Mouse (Mus musculus) heart, embryonic 11.5 days (tissue): Measurements from ENCODE around the gene Gtf3c1. TPM values are rescaled to one million over a fixed set of nuclear protein-coding genes. Genes with fewer than 3 reads are reported as not detected.

ENCODE experiments used
- ATAC-seq: fragments of 200-750 bp; cut with Nextera tagmentation; replicated peaks from 2 replicates; pipeline ENCODE4 v1.8.0; 2017; ENCODE audit warnings: moderate library complexity; ENCODE audit not compliant: insufficient number of reproducible peaks, low FRiP score, low TSS enrichment
- H3K27ac ChIP-seq: fragments of 300-500 bp; sonication (generic); 2 replicates; pipeline ENCODE4 v1.5.1; 2014; ENCODE audit warnings: mild to moderate bottlenecking, low read depth, low read length
- H3K27me3 ChIP-seq: fragments of 300-500 bp; sonication (generic); 2 replicates; pipeline ENCODE4 v1.6.1; 2014; ENCODE audit warnings: mild to moderate bottlenecking, low read length, mixed read lengths; ENCODE audit not compliant: control insufficient read depth, insufficient read depth
- H3K36me3 ChIP-seq: fragments of 300-500 bp; sonication (generic); 2 replicates; pipeline ENCODE4 v1.6.1; 2014; ENCODE audit warnings: mild to moderate bottlenecking, low read length, moderate library complexity, mixed read lengths; ENCODE audit not compliant: control insufficient read depth, insufficient read depth
- H3K4me1 ChIP-seq: fragments of 300-500 bp; sonication (generic); 2 replicates; pipeline ENCODE4 v1.6.1; 2014; ENCODE audit warnings: low read length; ENCODE audit not compliant: control insufficient read depth, insufficient read depth
- H3K4me2 ChIP-seq: fragments of 300-500 bp; sonication (generic); 2 replicates; pipeline ENCODE4 v1.6.1; 2014; ENCODE audit warnings: mild to moderate bottlenecking, moderate library complexity
- H3K4me3 ChIP-seq: fragments of 300-500 bp; sonication (generic); 2 replicates; pipeline ENCODE4 v1.5.1; 2014; ENCODE audit warnings: low read depth, low read length
- H3K9ac ChIP-seq: fragments of 300-500 bp; sonication (generic); 2 replicates; pipeline ENCODE4 v1.6.1; 2014; ENCODE audit warnings: mild to moderate bottlenecking, low read depth, low read length, moderate library complexity
- H3K9me3 ChIP-seq: fragments of 300-500 bp; sonication (generic); replicated peaks from 2 replicates; pipeline ENCODE4 v1.6.1; 2016; ENCODE audit warnings: low read length; ENCODE audit not compliant: control insufficient read depth
- WGBS: fragments of 180-500 bp; shearing (Covaris S2); extraction: QIAGEN DNeasy Blood & Tissue Kit; methylation state at CpG from one replicate; pipeline ENCODE4 v1.1.7; 2014; ENCODE audit not compliant: insufficient replicate concordance; 5-methylcytosine and 5-hydroxymethylcytosine counted together
- polyA plus RNA-seq: library from polyadenylated mRNA; unstranded; fragments of >200 nt; fragmentation: Nextera tagmentation; extraction: Ambion mirVana; gene quantifications from 2 replicates; pipeline ENCODE4 v1.2.1, GENCODE M21; 2014

Gtf3c1 gene
- polyA plus RNA-seq = 32.1 and 33.2 TPM in 2 replicates

DNA sequence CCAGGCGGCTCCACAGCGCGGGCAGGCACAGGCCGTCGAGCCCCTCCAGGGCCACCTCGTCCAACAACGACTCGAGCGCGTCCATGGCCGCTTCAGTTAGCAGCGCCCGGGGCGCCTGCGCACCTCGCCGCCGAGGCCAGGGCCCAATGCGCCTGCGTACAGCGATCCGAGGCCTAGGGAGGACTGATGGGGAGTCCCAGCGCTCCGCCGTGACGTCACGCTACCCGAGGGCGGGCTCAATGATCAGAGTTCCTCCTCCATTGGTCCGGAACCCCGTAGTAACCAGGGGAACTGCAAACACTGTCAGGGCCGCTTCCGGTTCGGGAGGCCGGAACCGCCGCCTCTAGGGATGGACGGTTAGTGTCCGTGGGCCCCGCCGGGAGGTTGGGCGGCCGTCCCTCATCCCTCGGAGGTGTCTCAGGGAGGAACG, at the start of gene Gtf3c1, which contains the start of gene D430042O09Rik:
Gtf3c1 (minus strand) TSS at position 188 of the 430 bp plus-strand sequence.
D430042O09Rik (plus strand) TSS at position 296 of the 430 bp plus-strand sequence.
- Histone ChIP-seq H3K4me2 (peak within 1 kb of the TSS; percentile 87), H3K9me3 (no peaks in the 10 kb centered on the region), H3K27ac (peak within 1 kb of the TSS; percentile 96), H3K27me3 (no peaks in the 10 kb centered on the region), H3K4me3 (peak within 1 kb of the TSS; percentile 84), H3K9ac (peak within 1 kb of the TSS; percentile 96), H3K4me1 (peaks cover 26% of the 10 kb centered on the region), H3K36me3 (peaks cover 13% of the 10 kb centered on the region)
- peak; percentile 98 for ATAC-seq
- WGBS = under 1% methylated on average over 45 of the region's 45 CpGs

- Histone ChIP-seq H3K9me3 (no peaks in the 10 kb centered on the region), H3K27ac (peak overlapping the region; percentile 54), H3K36me3 (no peaks in the 10 kb centered on the region), H3K27me3 (no peaks in the 10 kb centered on the region), H3K4me2 (no peak overlapping the region), H3K9ac (0 out of 2 replicates have a peak overlapping the region, but pooled peaks have one; percentile 39), H3K4me3 (no peak overlapping the region), H3K4me1 (peaks cover 27% of the 10 kb centered on the region)
- no peak for ATAC-seq
- 16% methylated on average over 6 of the region's 6 CpGs for WGBS
Observed at GRCm38 (mm10) chr7:125756806-125757205, 49.2 kb upstream of the Gtf3c1 start.

- Histone ChIP-seq H3K27ac (peak overlapping the region; percentile 30), H3K9ac (no peak overlapping the region), H3K36me3 (no peaks in the 10 kb centered on the region), H3K4me2 (no peak overlapping the region), H3K4me3 (no peak overlapping the region), H3K4me1 (peaks cover 34% of the 10 kb centered on the region), H3K27me3 (no peaks in the 10 kb centered on the region), H3K9me3 (no peaks in the 10 kb centered on the region)
- WGBS = 74% methylated on average over 3 of the region's 3 CpGs
- ATAC-seq = no peak
Observed at GRCm38 (mm10) chr7:125753326-125753715, 45.7 kb upstream of the Gtf3c1 start.

DNA sequence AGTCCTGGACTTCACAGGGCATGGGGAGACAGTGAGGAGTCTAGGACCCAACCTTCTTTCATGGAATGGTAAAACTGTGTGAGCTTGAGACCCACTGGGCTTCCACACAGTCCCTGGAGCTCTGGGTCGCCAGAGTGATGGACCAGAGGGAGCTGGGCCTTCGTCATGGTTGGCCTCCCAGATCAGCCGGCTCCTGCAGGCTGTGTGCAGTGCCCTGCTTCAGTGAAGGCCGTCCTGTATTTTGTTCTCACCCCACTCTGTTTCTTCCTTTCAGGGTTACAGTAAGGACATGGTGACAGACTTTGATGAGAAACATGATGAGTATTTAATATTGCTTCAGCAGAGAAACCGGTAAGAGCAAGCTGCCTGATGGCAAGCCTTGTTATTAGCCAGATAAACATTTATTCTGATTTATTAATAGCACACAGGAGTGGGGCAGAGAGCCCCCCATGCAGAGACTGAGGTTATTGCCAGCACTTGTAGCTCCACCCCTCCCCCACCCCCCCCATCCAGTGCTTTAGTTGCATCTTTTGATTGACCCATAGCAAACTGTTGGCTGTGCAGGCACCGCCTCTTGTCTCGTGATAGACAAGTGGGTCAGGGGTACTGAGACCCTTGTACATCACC, 45.2 kb upstream of the Gtf3c1 start:
- Histone ChIP-seq H3K27ac (peak overlapping the region; percentile 68), H3K4me1 (peaks cover 34% of the 10 kb centered on the region), H3K4me2 (no peak overlapping the region), H3K4me3 (no peak overlapping the region), H3K36me3 (no peaks in the 10 kb centered on the region), H3K27me3 (no peaks in the 10 kb centered on the region), H3K9me3 (no peaks in the 10 kb centered on the region), H3K9ac (no peak overlapping the region)
- ATAC-seq = no peak; the same call in 1 of the 2 replicates
- WGBS = 62% methylated on average over 7 of the region's 7 CpGs

DNA sequence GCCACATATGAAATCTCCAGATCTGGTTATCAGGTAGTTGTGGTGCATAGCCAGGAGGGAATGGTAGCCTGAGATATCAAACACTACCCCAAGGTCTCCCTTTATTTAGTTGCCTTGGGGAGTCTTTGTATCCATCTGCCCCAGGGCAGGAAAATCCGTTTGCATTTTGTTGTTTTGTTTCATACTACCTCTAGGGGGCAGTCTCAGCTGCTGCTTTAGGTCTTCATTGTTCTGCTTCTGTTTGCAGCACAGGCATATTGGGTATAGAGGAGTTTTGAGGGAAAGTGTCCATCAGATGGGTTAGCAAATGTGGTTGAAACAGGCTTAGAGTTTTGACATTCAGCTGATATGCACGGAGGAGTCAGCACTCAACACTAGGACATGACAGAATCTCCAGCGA, 40.6 kb upstream of the Gtf3c1 start:
- no peak overlapping the region for H3K9ac ChIP-seq
- H3K4me2 ChIP-seq = no peak overlapping the region
- no peak overlapping the region for H3K27ac ChIP-seq
- H3K27me3 ChIP-seq = no peaks in the 10 kb centered on the region
- no peak overlapping the region for H3K4me3 ChIP-seq
- H3K9me3 ChIP-seq = no peaks in the 10 kb centered on the region
- H3K36me3 ChIP-seq = no peaks in the 10 kb centered on the region
- 47% methylated on average over 3 of the region's 3 CpGs for WGBS
- H3K4me1 ChIP-seq = peaks cover 17% of the 10 kb centered on the region
- ATAC-seq = no peak

GRCm38 (mm10) chr7:125747316-125747690, 39.7 kb upstream of the Gtf3c1 start:
- Histone ChIP-seq H3K9ac (no peak overlapping the region), H3K27me3 (no peaks in the 10 kb centered on the region), H3K9me3 (no peaks in the 10 kb centered on the region), H3K27ac (no peak overlapping the region), H3K4me2 (no peak overlapping the region), H3K36me3 (no peaks in the 10 kb centered on the region), H3K4me3 (no peak overlapping the region), H3K4me1 (peaks cover 10% of the 10 kb centered on the region)
- no peak for ATAC-seq
- 57% methylated on average over 7 of the region's 7 CpGs for WGBS

- H3K9me3 ChIP-seq = no peaks in the 10 kb centered on the region
- H3K27ac ChIP-seq = no peak overlapping the region
- H3K27me3 ChIP-seq = no peaks in the 10 kb centered on the region
- H3K4me2 ChIP-seq = no peak overlapping the region
- H3K36me3 ChIP-seq = no peaks in the 10 kb centered on the region
- H3K4me3 ChIP-seq = no peak overlapping the region
- ATAC-seq = no peak
- H3K9ac ChIP-seq = no peak overlapping the region
- H3K4me1 ChIP-seq = peaks cover 7% of the 10 kb centered on the region
- 85% methylated on average over 2 of the region's 2 CpGs for WGBS
Observed at GRCm38 (mm10) chr7:125746621-125747315, 39.2 kb upstream of the Gtf3c1 start.

DNA sequence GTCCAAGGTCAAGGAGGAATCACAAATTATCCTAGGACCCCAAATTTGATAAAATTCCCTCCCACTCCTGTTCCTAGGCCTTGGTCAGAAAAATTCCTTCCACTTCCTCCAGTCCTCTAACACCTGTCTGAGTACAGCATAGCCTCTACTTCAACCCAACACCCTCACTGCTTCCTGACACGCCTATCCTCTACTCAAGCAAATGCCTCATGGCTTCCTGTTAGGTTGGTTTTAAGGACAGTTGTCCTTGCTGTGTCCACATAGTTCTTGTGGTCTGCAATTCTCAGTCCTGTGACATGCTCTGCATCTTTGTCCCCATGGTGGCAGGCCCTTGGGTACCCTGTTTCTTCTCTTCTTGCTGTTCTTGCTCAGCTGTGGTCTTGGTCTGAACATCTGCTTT, 37.2 kb upstream of the Gtf3c1 start:
- no peak for ATAC-seq
- Histone ChIP-seq H3K9me3 (no peaks in the 10 kb centered on the region), H3K27me3 (no peaks in the 10 kb centered on the region), H3K36me3 (no peaks in the 10 kb centered on the region), H3K4me3 (no peak overlapping the region), H3K4me2 (no peak overlapping the region), H3K9ac (no peak overlapping the region), H3K4me1 (peaks cover 6% of the 10 kb centered on the region; the same call in 1 of the 2 replicates), H3K27ac (no peak overlapping the region)
- WGBS = 88% methylated on average over 1 of the region's 1 CpGs
